Mouse (Mus musculus): ENCODE measurements around the gene Adcy1.

DNA sequence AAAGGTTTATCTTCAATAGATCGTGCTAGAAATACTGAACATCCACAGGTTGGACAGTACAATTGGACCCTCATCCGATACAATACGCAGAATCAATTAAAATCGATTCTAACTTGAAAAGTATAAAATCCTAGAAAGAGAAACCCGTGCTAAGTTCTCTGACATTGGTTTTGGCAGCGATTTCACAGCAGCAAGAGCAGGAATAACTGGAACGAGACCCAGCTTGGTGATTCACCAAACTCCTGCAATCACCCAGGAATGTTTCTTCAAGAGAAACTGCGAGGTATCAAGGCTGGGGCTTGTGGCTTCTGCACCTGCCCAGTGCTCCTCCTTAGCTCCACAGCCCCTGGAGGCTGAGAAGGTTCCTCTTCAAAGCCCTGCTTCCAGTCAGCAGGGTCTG lies 42.0 kb downstream of the Adcy1 start:
- TF ChIP-seq POLR2A (IDR thresholded peaks at IDR 0.05; ENCODE audit: borderline replicate concordance, control insufficient read depth, low read depth, low read length) = no peak
- no peak for TF ChIP-seq CTCF (IDR thresholded peaks at IDR 0.05; ENCODE audit: control insufficient read depth, insufficient read depth, low read length)
